Mouse (Mus musculus) megakaryocyte, adult 5-6 weeks (primary cell): Measurements from ENCODE around the gene Zfp14. TPM values are rescaled to one million over a fixed set of nuclear protein-coding genes. Genes with fewer than 3 reads are reported as not detected.

Experiments used
- ATAC-seq: 2 replicates; pipeline ENCODE4 v1.8.0; 2016; ENCODE audit warnings: mild to moderate bottlenecking, inconsistent platforms; ENCODE audit not compliant: poor library complexity, severe bottlenecking
- total RNA-seq, 2 experiments: library from RNA; stranded (forward) in 1 of 2; stranded (reverse) in 1 of 2; fragments of 153-499, 151-499 nt in 1 of 2; fragments of 221-1000, 200-1000 nt in 1 of 2; gene quantifications; 2 replicates each; pipeline versions ENCODE4 v1.2.3 to v1.2.4; 2015 to 2017

The Zfp14 gene
- total RNA-seq, 2 experiments from 2014 or later = 0.95 to 1.4 TPM

DNA sequence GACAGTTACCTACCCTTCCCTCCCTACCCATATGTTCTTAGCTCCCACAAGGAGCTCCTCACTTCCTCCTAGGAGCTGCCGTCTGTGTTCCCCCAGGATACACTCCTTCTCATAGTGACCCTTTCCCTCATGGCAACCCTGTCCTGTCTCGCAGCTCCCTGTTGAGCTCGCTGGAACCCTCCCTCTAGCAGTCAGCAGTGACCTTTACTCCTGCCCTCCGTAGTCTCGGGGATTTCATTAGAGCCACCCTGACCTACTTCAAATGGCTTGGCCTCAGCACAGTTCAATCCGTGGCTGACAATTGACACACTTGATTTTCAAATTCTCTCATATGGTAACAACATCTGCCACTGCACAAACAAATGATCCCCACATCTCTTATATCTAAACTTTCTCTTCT is 20.5 kb downstream of the Zfp14 start:
- no peak for ATAC-seq

DNA sequence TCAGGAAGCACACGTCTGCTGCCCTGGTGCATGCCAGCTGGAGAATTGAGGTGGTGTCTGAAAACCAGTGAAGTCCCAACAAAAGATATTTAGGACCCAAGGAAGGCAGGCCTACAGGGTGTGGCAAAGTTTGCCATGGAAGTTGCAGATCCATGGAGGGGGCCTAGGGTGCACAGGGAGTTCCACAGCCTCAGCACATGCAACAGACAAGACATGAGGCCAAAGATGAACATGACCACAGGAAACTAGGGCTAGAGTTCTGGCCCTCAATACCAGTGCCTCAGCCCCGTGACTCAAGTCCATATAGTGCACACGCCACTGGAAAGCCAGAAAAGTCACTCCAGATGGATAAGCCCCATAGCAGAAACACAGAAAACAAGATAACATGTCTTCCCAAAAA is 22.6 kb downstream of the Zfp14 start:
- ATAC-seq = no peak

DNA sequence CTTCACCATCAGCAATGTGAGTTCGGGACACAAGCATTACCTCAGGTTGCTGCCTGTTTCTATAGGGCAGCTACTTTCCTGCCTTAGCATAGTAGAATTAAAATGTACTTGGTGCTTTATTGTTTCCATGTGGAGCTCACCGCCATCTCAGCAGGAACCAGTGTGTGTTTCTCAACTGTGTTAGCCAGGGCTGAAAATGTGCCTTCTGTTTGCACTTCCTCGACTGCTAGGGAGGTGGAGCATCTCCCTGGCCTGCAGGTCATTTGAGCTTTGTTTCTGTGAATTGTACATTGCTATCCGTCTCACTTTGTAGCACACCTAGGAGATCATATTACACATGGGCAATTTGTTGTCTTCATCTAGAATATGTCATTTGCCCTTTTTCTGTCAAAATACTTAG is 23.8 kb downstream of the Zfp14 start:
- ATAC-seq = no peak

DNA sequence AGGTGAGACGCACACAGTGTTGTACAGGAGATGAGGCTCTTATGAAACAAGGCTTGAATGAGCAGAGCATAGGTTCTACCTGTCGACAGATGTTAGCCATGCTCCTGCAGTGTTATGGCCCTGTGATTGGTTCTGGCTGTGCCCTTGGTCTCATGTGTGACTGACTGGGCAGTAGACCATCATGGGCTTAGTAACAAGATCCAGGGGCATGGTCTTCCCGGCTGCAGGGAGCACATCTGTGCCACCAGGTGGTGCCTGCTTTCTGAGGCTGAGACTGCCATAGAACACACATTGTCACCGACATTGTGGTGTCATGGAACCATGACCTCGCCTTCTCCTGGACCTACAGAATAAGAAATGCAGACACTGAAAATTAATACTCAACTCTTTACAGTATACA is 25.8 kb downstream of the Zfp14 start:
- ATAC-seq = no peak

DNA sequence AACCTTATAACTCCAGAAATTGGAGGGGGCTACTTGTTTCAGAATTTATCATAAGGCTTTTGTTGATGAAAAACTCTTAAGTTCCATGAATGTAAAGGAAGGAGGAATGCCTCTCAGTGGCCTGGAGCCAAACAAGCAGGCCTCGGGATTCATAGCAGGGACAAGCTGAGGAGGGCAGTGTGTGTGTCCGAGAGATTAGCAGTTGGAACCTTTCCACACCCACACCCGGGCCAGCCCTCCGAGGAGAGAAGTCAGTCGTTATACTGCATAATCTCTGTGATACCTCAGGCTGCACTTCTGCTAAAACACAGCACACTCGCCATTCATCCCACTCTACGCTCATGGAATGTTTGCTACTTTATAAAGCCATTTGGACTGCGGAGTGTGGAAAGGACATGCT is 27.4 kb downstream of the Zfp14 start:
- ATAC-seq = no peak

DNA sequence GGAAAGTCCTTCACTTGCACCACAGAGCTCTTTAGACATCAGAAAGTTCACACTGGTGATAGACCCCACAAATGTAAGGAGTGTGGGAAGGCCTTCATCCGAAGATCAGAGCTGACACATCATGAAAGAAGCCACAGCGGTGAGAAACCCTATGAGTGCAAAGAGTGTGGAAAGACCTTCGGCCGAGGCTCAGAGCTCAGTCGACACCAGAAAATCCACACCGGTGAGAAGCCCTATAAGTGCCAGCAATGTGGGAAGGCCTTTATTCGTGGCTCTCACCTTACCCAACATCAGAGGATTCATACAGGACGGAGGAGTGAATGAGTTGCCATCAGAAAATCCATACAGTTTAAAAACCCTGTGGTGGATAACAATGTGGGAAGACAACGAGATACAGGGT is 27.9 kb downstream of the Zfp14 start:
- ATAC-seq = no peak

DNA sequence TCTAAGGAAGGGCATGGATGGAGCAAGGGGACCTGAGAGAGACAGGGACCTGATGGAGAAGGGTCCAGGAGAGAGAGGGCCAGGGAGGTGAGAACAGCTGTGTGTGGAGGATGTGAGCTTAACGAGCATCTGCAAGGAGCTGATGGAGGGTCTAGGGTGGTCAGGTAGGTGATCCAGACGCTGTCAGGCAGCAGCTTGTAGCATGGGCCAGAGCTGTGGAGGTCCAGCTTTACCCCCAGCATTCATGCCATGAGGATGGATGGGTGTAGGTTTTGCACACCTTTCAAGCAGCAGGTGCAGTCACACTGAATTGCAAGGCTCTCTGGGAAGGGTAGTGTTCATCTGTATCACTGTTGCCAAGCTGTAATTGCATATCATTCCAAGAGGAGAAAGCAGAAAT is 31.6 kb downstream of the Zfp14 start:
- no peak for ATAC-seq

DNA sequence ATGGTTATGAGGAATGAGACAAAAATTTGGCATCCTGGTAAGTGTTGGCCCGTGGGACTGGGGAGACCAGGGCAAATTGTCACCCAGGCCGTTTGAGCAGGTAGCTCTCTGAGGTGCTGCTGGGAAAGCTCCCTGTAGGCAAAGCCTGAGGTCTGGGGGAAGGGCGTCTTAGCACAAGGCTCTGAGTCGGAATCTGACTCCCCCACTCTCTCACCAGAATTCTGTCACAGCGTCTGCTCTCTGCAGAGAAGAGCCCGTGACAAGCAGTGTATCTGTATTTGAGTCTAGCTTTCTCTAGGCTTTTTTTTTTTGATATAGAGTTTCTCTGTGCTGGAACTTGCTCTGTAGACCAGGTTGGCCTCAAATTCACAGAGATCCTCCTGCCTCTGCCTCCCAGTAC is 34.0 kb downstream of the Zfp14 start:
- ATAC-seq = no peak

DNA sequence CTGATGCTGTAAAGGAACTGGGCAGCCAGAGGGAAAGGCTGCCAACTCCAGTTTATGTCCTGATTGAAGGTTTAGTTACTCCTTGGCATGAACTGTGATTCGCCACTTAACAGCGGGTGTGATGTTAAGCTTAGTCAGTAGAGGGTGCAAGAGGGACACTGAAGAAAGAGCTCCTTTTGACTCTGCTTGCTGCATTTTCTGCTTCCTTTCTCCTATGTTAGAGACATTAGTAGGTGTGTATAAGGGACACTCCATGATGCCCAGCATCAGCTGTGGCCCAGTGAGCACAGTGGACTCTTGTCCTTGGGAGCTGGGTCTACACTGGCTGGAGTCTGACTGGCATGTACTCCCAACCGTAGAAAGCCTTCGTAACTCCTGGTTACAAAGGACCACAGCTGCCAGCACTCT is 38.2 kb downstream of the Zfp14 start:
- ATAC-seq = 0 out of 2 replicates have a peak, but pooled peaks have one; percentile 35

DNA sequence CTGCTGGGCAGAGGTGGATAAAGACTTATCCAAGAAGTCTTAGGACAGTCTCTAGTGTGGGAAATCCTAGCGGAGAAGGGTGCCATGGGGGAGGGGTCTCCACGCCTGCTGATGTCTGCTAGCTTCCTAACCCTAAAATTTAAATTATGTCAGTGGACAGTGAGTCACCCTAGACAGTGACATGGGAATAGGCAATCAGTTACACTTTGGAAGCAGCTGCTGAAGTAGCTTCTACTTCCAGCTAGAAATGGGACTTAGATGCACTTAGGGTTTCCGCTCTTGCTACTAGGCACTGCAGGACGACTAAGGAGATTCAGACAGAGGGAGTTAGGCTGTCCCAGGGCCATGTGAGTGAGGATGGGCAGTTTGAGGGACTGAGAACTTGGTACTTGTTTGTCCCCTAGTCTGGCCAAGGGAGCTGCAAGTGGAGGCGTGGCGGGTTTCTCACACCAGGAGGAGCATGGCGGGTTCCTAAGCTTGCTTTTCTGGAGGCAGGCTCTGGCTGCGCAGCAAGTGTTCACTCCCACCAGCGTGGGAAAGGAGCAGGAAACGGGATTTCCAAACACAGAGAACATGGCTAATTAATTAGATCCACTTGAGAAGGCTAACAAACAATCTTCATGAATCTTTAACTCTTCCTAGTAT is 40.5 kb downstream of the Zfp14 start:
- ATAC-seq = no peak

DNA sequence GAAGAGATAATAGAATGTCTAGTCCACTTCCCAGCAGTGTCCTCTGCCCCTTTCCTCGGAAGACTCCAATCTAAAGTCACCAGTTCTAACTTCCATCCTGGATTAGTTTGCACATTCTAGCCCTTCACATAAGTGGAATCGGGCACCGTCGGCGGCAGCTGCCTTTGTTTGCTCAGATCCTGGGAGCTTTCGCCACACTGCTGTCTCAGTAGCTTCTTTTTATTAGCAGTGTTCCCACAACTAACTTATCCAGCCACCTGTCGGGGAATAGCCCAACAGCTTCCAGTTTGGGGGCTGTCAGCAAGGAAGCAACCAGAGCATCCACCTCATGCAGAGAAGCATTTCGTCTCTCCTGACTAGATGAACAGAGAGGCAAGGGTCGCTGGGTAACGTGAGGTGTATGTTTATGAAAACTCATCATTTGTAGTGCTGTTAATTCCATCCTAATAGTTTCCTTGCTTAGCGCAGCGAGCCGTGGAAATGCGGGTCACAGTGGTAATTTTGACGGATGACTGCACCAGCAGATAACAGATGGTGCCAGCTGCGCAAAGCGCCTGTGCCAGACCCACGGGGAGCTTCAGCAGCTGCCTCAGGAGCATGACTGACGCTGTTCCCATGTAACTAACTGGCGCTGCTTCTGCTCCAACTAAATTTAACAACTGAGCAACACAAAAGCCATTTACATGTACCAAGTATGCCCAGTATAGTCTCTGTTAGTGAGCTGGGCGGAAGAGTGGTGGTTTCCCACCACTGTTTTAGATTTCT is 41.7 kb downstream of the Zfp14 start:
- ATAC-seq = no peak

DNA sequence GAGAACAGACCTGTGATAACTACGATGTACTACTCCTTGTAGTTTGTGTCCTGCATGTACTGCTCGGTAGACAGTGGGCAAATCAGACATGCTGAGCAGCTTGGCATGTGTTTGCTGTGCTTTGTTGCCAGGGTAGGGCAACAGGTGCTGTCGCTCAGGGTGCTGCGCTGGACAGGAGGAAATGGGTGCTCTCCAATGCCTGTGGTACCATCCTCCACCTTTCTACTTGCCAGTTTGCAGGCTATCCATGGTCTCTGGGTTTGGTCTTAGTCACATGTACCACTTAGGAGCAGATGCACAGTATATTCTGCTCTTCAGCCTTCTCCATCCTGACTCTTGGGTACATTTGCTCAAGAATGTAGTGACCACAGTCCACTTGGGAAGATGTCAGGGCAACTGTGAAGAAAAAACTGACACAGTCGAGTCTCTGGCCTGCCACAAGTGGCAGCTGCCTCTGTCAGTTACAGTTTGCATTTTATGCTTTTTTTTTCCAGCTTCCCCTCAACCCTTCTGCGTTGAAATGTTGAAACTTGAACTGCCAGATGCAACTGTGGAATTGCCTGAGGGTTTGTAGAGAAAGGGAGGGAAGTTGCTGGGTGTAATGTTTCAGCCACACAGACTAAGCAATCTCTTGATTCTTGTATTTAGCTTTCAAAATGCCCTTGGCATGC is 43.0 kb downstream of the Zfp14 start:
- ATAC-seq = 0 out of 2 replicates have a peak, but pooled peaks have one; percentile 5

DNA sequence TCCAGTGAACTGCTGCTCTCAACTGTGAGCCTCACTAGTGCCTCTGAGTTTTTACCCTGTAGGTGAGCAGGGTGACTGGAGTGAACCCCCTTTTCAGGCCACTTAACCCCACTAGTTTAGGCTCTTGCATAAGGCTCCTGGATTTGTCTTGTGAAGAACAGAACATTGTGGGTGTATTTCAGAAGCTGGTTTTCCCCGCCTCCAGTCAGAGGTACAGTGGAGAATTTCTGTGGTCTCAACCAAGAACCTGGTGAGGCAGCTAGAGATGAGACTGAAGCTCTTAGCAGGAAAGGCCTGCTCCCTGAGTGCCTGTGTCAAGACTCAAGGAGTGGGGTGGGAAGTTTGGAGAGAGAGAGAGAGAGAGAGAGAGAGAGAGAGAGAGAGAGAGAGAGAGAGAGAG is 43.6 kb downstream of the Zfp14 start:
- ATAC-seq = no peak

DNA sequence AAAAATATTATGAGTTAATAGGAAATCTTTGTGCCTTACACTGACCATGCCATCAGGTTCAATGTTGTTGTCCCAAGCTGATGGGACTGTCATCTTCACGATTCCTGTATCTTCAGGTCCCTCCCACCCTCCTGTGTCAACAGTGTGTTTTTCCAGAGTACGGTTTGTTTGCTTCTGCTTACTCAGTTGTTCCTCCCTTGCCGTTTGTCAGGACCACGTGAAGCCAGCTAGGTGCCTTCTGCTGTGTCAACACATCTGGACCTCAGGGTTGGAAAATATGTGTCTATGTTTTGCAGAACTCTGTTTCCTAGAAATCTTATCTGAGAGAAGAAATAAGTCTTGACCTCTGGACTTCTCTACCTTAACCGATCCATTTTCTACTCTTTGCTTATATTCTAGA is 50.6 kb downstream of the Zfp14 start:
- ATAC-seq = no peak

DNA sequence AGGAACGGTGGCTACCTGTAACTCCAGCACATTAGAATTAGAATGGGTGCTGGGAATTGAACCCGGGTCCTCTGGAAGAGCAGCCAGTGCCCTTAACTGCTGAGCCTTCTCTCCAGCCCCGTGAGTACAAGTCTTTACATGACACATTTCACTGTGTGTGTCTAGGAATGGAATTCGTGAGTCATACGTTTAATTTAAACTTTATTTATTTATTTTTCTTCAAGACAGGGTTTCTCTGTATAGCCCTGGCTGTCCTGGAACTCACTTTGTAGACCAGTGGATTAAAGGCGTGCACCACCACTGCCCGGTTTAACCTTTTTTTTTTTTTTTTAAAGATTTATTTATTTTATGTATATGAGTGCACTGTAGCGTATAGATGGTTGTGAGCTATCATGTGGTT is 56.0 kb downstream of the Zfp14 start:
- no peak for ATAC-seq

DNA sequence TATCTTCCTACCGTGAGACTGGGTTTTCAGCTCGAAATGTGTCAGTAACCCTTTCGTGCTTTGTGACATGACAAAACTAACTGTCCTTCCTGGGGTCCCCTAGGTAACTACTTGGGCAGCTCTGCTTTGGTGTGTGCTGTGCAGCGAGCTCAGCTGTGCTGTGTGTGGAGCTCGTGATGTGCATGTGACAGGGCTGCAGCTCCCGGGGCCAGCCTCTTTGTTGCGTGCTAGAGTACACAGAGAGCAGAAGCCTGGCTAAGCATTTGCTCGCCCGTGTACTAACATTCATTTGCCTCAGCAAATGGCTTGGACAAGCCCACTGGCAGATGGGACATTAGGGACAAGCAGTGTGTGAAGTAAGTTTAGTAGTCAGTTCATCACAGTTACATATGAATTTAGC is 57.8 kb downstream of the Zfp14 start:
- no peak for ATAC-seq

DNA sequence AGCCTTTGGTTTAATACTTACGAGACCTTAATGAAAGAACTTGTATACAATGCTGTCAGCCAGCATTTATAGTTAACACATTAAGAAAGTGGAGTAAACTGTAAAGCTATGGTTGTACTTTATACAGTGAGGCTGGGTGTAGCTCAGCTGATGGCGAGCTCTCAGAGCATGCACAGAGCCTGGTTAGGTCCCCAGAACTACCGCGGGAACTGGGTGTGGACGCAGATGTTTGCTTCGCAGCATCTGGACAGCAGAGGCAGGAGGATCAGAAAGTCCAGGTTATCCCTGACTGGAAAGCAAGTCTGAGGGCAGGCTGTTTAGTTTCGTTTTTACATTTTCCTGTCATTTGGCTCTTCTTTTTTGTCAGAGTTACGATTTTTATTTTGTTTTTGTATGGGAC is 58.5 kb downstream of the Zfp14 start:
- no peak for ATAC-seq

DNA sequence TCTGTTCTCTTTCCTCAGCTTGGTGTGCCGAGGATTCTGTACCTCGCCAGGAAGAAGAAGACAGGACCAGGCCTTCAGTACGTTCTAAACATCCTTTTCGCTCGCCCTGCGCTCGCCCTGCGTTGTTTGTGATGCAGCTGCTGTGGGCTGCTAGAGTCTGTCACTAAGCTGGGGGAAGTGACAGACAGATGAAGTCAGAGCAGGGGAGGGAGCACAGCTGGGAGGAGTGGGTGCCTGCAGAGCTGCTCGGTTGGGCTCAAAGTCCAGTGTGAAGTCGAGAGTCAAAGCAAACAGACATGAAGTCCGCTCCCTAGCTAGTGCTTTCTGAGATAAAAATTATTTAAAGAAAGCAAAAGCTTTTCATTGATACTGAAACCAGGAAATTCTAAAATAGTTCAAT is 62.1 kb downstream of the Zfp14 start:
- ATAC-seq = no peak

DNA sequence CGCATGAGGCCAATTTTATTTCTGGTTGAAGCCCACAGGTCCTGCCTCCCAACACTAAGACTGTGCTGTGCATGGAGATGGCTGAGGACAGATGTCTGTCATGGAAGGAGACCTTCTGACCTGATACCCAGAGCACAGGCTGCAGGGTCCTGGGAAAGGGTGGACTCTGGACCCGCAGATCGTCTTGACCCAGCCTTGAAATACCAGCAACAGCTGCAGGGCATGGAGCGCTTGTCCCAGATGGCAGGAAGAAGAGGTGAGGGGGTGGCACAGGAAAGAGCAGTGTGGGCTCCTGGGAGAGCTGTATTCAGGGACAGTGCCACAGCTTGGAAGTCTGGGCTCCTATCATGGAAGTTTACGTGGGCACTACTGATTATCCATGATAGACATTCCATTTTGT is 63.6 kb downstream of the Zfp14 start:
- no peak for ATAC-seq
